Mouse (Mus musculus): Measurements from ENCODE around the gene Tomm40. TPM values are rescaled to one million over a fixed set of nuclear protein-coding genes. Genes with fewer than 3 reads are reported as not detected.

The Tomm40 gene
- polyA plus RNA-seq, 1 experiment = 218 TPM

DNA sequence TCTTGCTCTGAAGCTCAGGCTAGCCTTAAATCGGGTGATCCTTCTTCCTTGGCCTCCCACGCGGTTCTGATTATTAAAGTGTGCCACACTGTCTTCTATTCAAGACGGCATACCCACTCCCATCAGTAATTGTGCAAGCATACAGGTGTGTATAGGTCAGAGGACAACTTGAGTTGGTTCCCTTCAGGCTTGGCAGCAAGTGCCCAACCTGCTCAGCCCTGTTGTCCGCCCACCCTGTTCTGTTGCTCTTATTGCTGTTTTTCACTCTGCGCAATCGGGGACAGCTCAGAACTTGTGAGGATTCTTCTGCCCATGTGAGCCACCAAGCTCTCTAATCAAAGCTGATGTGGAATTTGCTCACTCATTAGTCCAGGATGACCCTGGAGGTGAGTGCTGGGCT is 10.0 kb downstream of the Tomm40 start:
- H3K27me3 ChIP-seq (ENCODE audit: control insufficient read depth, insufficient read depth, insufficient read length) = no peaks in the 10 kb centered on the region
- no peaks in the 10 kb centered on the region for H3K79me3 ChIP-seq (ENCODE audit: low read depth)
- peaks cover 22% of the 10 kb centered on the region for H3K36me3 ChIP-seq (ENCODE audit: control insufficient read depth, insufficient read depth)
- no peak overlapping the region for H3K4me3 ChIP-seq (ENCODE audit: insufficient read depth, poor library complexity, severe bottlenecking)
- no peak overlapping the region for H3ac ChIP-seq (ENCODE audit: control insufficient read depth, insufficient read length, low read depth)
- H3K79me2 ChIP-seq (ENCODE audit: control insufficient read depth, insufficient read depth) = peaks cover 6% of the 10 kb centered on the region
- TF ChIP-seq MAX (IDR thresholded peaks at IDR 0.05) (no peak), CTCF (IDR thresholded peaks at IDR 0.05; ENCODE audit: control insufficient read depth, insufficient read depth, insufficient read length) (no peak), FOSL1 (IDR thresholded peaks at IDR 0.05; ENCODE audit: insufficient read depth, low read length, poor library complexity, severe bottlenecking) (no peak), MYOG (IDR thresholded peaks at IDR 0.05; ENCODE audit: control insufficient read depth, extremely low read depth, insufficient read length) (no peak)

DNA sequence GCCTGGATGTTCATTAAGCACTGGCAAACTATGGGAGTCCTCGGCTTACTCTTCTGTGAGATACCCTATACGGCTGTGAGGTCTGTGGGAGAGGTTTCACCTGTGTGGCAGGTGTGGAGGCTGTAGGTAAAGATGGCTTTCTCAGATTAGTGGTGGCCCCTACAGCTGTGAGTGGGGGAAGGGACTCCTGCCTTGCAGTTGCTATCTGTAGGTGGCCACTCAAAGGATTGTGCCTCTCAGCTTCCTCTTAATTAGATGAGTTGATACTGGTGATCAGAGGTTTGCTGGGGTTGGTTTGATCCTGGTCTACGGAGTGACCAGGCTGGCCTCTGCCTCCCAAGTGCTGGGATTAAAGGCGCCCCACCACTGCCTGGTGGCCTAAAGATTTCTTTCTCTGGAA is 10.8 kb downstream of the Tomm40 start:
- no peak overlapping the region for H3ac ChIP-seq (ENCODE audit: control insufficient read depth, insufficient read length, low read depth)
- H3K27me3 ChIP-seq (ENCODE audit: control insufficient read depth, insufficient read depth, insufficient read length) = no peaks in the 10 kb centered on the region
- peaks cover 17% of the 10 kb centered on the region for H3K36me3 ChIP-seq (ENCODE audit: control insufficient read depth, insufficient read depth)
- peaks cover 3% of the 10 kb centered on the region for H3K79me2 ChIP-seq (ENCODE audit: control insufficient read depth, insufficient read depth)
- TF ChIP-seq USF1 (IDR thresholded peaks at IDR 0.05; ENCODE audit: low read depth) (no peak), FOSL1 (IDR thresholded peaks at IDR 0.05; ENCODE audit: insufficient read depth, low read length, poor library complexity, severe bottlenecking) (no peak), CTCF (IDR thresholded peaks at IDR 0.05; ENCODE audit: control insufficient read depth, insufficient read depth, insufficient read length) (no peak), MYOG (IDR thresholded peaks at IDR 0.05; ENCODE audit: control insufficient read depth, extremely low read depth, insufficient read length) (no peak)
- no peak overlapping the region for H3K4me3 ChIP-seq (ENCODE audit: insufficient read depth, poor library complexity, severe bottlenecking)
- no peaks in the 10 kb centered on the region for H3K79me3 ChIP-seq (ENCODE audit: low read depth)

DNA sequence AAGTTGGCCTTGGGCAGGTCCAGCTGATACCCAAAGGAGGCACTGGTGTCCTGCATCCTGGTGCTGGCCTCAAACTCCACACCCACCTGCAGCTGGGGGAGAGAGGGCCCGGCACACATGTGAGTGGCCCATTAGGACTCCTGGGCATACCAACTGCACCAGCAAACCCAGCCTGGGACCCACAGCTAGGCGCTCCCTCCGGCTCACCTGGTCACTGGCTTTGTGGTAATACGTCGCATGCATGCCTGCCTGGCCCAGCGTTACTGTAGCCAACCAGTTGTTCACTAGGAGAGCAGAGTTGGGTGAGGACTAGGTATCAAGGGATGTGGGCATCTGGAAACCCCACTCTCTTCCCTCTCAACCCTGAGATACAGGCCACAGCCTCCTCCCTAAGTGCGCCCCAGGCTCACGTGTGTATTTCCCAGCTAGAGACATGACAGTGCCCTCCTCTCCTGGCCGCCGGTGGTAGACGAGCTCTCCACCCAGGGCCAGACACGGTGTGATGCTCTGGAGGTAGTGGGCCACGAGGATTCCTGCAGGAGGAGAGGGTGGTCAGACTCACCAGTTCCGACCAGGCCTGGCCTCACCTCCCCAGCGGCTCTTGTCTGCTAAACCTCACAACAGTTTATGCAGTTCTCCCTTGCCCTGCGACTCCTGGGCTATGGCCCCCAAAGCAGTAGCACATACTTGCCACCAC is 12.2 kb downstream of the Tomm40 start:
- peaks cover 8% of the 10 kb centered on the region for H3K36me3 ChIP-seq (ENCODE audit: control insufficient read depth, insufficient read depth)
- no peak overlapping the region for H3ac ChIP-seq (ENCODE audit: control insufficient read depth, insufficient read length, low read depth)
- no peaks in the 10 kb centered on the region for H3K27me3 ChIP-seq (ENCODE audit: control insufficient read depth, insufficient read depth, insufficient read length)
- no peak overlapping the region for H3K4me3 ChIP-seq (ENCODE audit: insufficient read depth, poor library complexity, severe bottlenecking)
- TF ChIP-seq FOSL1 (IDR thresholded peaks at IDR 0.05; ENCODE audit: insufficient read depth, low read length, poor library complexity, severe bottlenecking) = no peak
- TF ChIP-seq MAX (IDR thresholded peaks at IDR 0.05) = no peak
- TF ChIP-seq USF1 (IDR thresholded peaks at IDR 0.05; ENCODE audit: low read depth) = no peak
- no peak for TF ChIP-seq MYOD1 (IDR thresholded peaks at IDR 0.05; ENCODE audit: control insufficient read depth, insufficient read length, low read depth)
- TF ChIP-seq CTCF (IDR thresholded peaks at IDR 0.05; ENCODE audit: control insufficient read depth, insufficient read depth, insufficient read length) = no peak
- no peak for TF ChIP-seq MYOG (IDR thresholded peaks at IDR 0.05; ENCODE audit: control insufficient read depth, extremely low read depth, insufficient read length)
- no peak for TF ChIP-seq CEBPB (IDR thresholded peaks at IDR 0.05; ENCODE audit: low read depth)
- no peaks in the 10 kb centered on the region for H3K79me3 ChIP-seq (ENCODE audit: low read depth)
- H3K79me2 ChIP-seq (ENCODE audit: control insufficient read depth, insufficient read depth) = no peaks in the 10 kb centered on the region

DNA sequence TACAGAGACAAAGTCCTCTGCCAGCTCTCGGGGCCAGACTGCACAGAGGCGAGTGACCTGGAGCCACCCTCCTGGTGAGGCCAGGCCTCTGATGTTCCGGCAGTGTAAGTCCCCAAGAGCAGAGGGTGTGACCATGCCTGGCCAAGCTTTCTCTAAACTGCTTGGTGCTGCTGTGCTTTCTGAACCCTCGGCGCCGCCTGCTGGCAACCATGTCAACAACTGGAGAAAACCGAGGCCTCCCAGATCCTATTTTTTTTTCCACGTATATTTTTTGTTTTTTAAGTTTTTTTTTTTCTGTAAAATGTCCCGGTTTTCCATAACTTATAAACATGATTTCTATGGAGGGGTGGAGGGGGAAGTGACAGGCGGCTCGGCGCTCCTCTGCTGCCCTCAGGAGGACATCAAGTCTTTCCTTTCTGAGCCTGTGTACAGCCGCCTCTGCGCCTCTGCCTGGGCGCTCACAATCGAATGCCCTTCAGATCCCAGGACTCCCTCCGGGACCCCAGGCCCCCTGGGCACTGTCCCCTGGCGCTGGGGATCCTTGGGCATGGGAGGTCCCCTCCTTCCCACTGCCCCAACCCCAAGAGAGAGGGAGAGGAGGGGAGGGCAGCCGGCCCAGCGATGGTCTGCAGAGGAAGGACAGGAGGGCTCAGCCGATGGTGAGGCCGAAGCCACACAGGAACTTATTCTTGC is 14.0 kb downstream of the Tomm40 start:
- Histone ChIP-seq H3K36me3 (ENCODE audit: control insufficient read depth, insufficient read depth) (peaks cover under 1% of the 10 kb centered on the region), H3K4me3 (ENCODE audit: insufficient read depth, poor library complexity, severe bottlenecking) (no peak overlapping the region), H3ac (ENCODE audit: control insufficient read depth, insufficient read length, low read depth) (no peak overlapping the region), H3K79me2 (ENCODE audit: control insufficient read depth, insufficient read depth) (no peaks in the 10 kb centered on the region), H3K79me3 (ENCODE audit: low read depth) (no peaks in the 10 kb centered on the region), H3K27me3 (ENCODE audit: control insufficient read depth, insufficient read depth, insufficient read length) (no peaks in the 10 kb centered on the region)
- TF ChIP-seq USF1 (IDR thresholded peaks at IDR 0.05; ENCODE audit: low read depth) (no peak), MYOD1 (IDR thresholded peaks at IDR 0.05; ENCODE audit: control insufficient read depth, insufficient read length, low read depth) (no peak), CTCF (IDR thresholded peaks at IDR 0.05; ENCODE audit: control insufficient read depth, insufficient read depth, insufficient read length) (no peak), MYOG (IDR thresholded peaks at IDR 0.05; ENCODE audit: control insufficient read depth, extremely low read depth, insufficient read length) (no peak), CEBPB (IDR thresholded peaks at IDR 0.05; ENCODE audit: low read depth) (no peak), FOSL1 (IDR thresholded peaks at IDR 0.05; ENCODE audit: insufficient read depth, low read length, poor library complexity, severe bottlenecking) (no peak), MAX (IDR thresholded peaks at IDR 0.05) (no peak)

DNA sequence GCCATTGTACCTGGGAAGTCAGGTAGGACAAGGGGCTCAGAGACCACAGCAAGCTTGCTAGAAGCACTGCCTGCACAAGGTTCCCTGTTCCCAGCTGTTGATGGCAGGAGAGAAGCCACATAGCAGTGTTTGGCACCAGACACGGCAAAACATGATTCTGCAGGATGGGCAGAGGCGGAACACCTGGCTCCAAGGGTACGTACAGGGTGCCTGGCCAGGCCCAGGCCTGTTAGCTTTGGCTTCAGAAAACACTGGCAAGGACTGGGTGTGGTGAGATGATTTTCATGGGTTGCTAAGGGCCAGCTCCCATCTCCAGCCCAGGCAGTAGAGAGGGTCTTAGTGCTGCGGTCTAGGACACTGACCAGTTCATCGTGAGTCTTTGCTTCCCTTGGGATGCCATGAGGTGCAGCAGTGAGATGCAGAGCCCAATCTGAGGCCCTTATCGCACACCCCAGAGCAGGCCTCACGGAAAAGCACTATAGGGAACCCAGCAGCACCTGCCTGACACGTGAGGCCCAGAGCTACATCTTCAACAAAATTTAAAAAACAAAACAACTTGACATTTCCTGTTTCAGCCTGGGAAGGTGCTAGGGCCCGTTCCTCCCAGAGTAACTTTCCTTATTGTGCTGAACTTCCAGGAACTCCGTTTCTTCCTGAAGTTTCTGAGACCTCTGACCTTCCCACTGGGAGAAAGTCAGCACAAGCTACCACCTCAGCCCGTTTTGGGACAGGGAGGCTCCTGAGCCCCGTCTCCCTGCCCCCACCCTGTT is 14.8 kb downstream of the Tomm40 start:
- no peak overlapping the region for H3ac ChIP-seq (ENCODE audit: control insufficient read depth, insufficient read length, low read depth)
- H3K36me3 ChIP-seq (ENCODE audit: control insufficient read depth, insufficient read depth) = no peaks in the 10 kb centered on the region
- no peak overlapping the region for H3K4me3 ChIP-seq (ENCODE audit: insufficient read depth, poor library complexity, severe bottlenecking)
- no peaks in the 10 kb centered on the region for H3K79me2 ChIP-seq (ENCODE audit: control insufficient read depth, insufficient read depth)
- no peaks in the 10 kb centered on the region for H3K27me3 ChIP-seq (ENCODE audit: control insufficient read depth, insufficient read depth, insufficient read length)
- TF ChIP-seq FOSL1 (IDR thresholded peaks at IDR 0.05; ENCODE audit: insufficient read depth, low read length, poor library complexity, severe bottlenecking) (no peak), USF1 (IDR thresholded peaks at IDR 0.05; ENCODE audit: low read depth) (no peak), CTCF (IDR thresholded peaks at IDR 0.05; ENCODE audit: control insufficient read depth, insufficient read depth, insufficient read length) (no peak), MAX (IDR thresholded peaks at IDR 0.05) (no peak), MYOD1 (IDR thresholded peaks at IDR 0.05; ENCODE audit: control insufficient read depth, insufficient read length, low read depth) (no peak), CEBPB (IDR thresholded peaks at IDR 0.05; ENCODE audit: low read depth) (no peak)
- no peaks in the 10 kb centered on the region for H3K79me3 ChIP-seq (ENCODE audit: low read depth)

Data from C2C12 (cell line).